Mouse (Mus musculus): Measurements from ENCODE around the gene Chrm1.

- TF ChIP-seq HCFC1 (IDR thresholded peaks at IDR 0.05; ENCODE audit: borderline replicate concordance, insufficient read depth, low read length): no peak
- no peak for TF ChIP-seq MAFK (IDR thresholded peaks at IDR 0.05; ENCODE audit: insufficient read depth, low read depth, low read length)
- no peak for TF ChIP-seq ZNF384 (IDR thresholded peaks at IDR 0.05; ENCODE audit: low read depth, low read length)
These were observed 32.8 kb upstream of the Chrm1 start for GRCm38 (mm10) chr19:8630826-8631225.
